Mouse (Mus musculus): ENCODE measurements around the gene Acbd3. TPM values are rescaled to one million over a fixed set of nuclear protein-coding genes. Genes with fewer than 3 reads are reported as not detected.
A peak's percentile ranks its signal among the peaks of the same experiment; 100 is the strongest.

Gene Acbd3
- polyA plus RNA-seq (2012; rRNA removed), result 12.2 and 15.0 TPM in 2 replicates

- Histone ChIP-seq H3K4me1 (ENCODE audit: control insufficient read depth, insufficient read depth, low read length) (peaks cover 14% of the 10 kb centered on the region), H3K4me3 (replicated peaks; ENCODE audit: extremely low read depth, low read depth, low read length) (peak within 1 kb of the TSS; percentile 98)
- TF ChIP-seq POLR2A (IDR thresholded peaks at IDR 0.05; ENCODE audit: borderline replicate concordance, extremely low read depth, low read depth, low read length), result peak; percentile 82; the same call in 1 of the 2 replicates
- TF ChIP-seq CTCF (IDR thresholded peaks at IDR 0.05; ENCODE audit: insufficient read depth, low read length), result no peak
- WGBS, result under 1% methylated on average over 52 of the region's 52 CpGs
- DNase-seq, result peak; percentile 90
These were observed at the start of gene Acbd3 for GRCm38 (mm10) chr1:180725704-180726179. Gene Acbd3, plus strand, starts transcription at chr1:180726043.

GRCm38 (mm10) chr1:180691284-180691683, 34.6 kb upstream of the Acbd3 start:
- Histone ChIP-seq H3K4me1 (ENCODE audit: control insufficient read depth, insufficient read depth, low read length) (no peaks in the 10 kb centered on the region), H3K4me3 (replicated peaks; ENCODE audit: extremely low read depth, low read depth, low read length) (no peak overlapping the region)
- WGBS, result 79% methylated on average over 7 of the region's 7 CpGs
- no peak for DNase-seq
- TF ChIP-seq POLR2A (IDR thresholded peaks at IDR 0.05; ENCODE audit: borderline replicate concordance, extremely low read depth, low read depth, low read length) (no peak), CTCF (IDR thresholded peaks at IDR 0.05; ENCODE audit: insufficient read depth, low read length) (no peak)

GRCm38 (mm10) chr1:180696626-180697352, 29.1 kb upstream of the Acbd3 start, which contains the start of gene Mixl1:
Gene Mixl1, minus strand, starts transcription at chr1:180697034.
- no peaks in the 10 kb centered on the region for H3K4me1 ChIP-seq (ENCODE audit: control insufficient read depth, insufficient read depth, low read length)
- 2% methylated on average over 77 of the region's 79 CpGs for WGBS
- H3K4me3 ChIP-seq (replicated peaks; ENCODE audit: extremely low read depth, low read depth, low read length), result no peak within 1 kb of the TSS
- TF ChIP-seq CTCF (IDR thresholded peaks at IDR 0.05; ENCODE audit: insufficient read depth, low read length), result no peak
- TF ChIP-seq POLR2A (IDR thresholded peaks at IDR 0.05; ENCODE audit: borderline replicate concordance, extremely low read depth, low read depth, low read length), result no peak
- no peak for DNase-seq

- no peak for DNase-seq
- Histone ChIP-seq H3K4me1 (ENCODE audit: control insufficient read depth, insufficient read depth, low read length) (no peaks in the 10 kb centered on the region), H3K4me3 (replicated peaks; ENCODE audit: extremely low read depth, low read depth, low read length) (no peak overlapping the region)
- 72% methylated on average over 5 of the region's 5 CpGs for WGBS
- no peak for TF ChIP-seq CTCF (IDR thresholded peaks at IDR 0.05; ENCODE audit: insufficient read depth, low read length)
- no peak for TF ChIP-seq POLR2A (IDR thresholded peaks at IDR 0.05; ENCODE audit: borderline replicate concordance, extremely low read depth, low read depth, low read length)
These were observed 27.8 kb upstream of the Acbd3 start for GRCm38 (mm10) chr1:180698063-180698462.

GRCm38 (mm10) chr1:180703400-180703799, 22.4 kb upstream of the Acbd3 start:
- DNase-seq, result no peak
- H3K4me3 ChIP-seq (replicated peaks; ENCODE audit: extremely low read depth, low read depth, low read length), result no peak overlapping the region
- no peak for TF ChIP-seq POLR2A (IDR thresholded peaks at IDR 0.05; ENCODE audit: borderline replicate concordance, extremely low read depth, low read depth, low read length)
- no peak for TF ChIP-seq CTCF (IDR thresholded peaks at IDR 0.05; ENCODE audit: insufficient read depth, low read length)
- no peaks in the 10 kb centered on the region for H3K4me1 ChIP-seq (ENCODE audit: control insufficient read depth, insufficient read depth, low read length)
- WGBS, result 31% methylated on average over 6 of the region's 6 CpGs

DNA sequence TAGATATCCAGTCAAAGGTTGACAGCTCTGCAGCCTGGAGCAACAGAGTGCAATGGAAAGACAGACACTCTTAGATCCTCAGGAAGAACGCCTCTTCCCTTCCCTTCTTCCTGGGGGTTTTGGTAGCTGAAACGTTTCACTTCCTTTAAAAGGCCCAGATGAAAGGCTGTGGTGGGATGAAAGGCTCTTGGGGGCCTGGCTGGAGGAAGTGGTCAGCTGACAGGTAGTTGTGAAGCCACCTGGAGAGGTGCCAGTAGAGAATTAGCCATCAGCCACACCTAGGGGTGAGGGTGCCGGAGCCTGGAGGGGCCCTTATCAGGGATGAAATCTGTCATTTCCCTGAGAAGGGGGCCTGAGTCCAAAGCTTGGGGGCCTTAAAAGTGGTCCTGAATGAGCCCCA, 18.5 kb upstream of the Acbd3 start:
- WGBS, result 48% methylated on average over 3 of the region's 3 CpGs
- TF ChIP-seq POLR2A (IDR thresholded peaks at IDR 0.05; ENCODE audit: borderline replicate concordance, extremely low read depth, low read depth, low read length) (no peak), CTCF (IDR thresholded peaks at IDR 0.05; ENCODE audit: insufficient read depth, low read length) (no peak)
- DNase-seq, result no peak
- H3K4me3 ChIP-seq (replicated peaks; ENCODE audit: extremely low read depth, low read depth, low read length), result no peak overlapping the region
- no peaks in the 10 kb centered on the region for H3K4me1 ChIP-seq (ENCODE audit: control insufficient read depth, insufficient read depth, low read length)

DNA sequence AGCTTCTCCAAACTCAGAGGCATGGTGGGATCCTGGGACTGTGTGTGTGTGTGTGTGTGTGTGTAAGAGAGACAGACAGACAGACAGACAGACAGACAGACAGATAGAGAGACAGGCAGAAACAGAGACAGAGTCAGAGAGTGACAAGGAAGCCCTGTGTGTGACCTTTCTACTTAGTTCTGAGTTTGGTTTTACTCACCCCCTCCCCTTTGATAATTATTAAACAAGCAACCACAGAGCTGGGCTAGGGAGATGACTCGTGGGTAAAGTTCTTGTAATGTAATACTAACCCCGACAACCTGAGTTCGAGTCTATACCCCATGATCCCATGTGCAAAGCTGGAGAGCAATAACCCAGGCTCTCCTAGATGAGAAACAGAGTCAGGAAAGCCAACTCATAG, 18.0 kb upstream of the Acbd3 start:
- H3K4me1 ChIP-seq (ENCODE audit: control insufficient read depth, insufficient read depth, low read length), result no peaks in the 10 kb centered on the region
- no peak overlapping the region for H3K4me3 ChIP-seq (replicated peaks; ENCODE audit: extremely low read depth, low read depth, low read length)
- TF ChIP-seq CTCF (IDR thresholded peaks at IDR 0.05; ENCODE audit: insufficient read depth, low read length), result no peak
- no peak for TF ChIP-seq POLR2A (IDR thresholded peaks at IDR 0.05; ENCODE audit: borderline replicate concordance, extremely low read depth, low read depth, low read length)
- DNase-seq, result no peak
- 67% methylated on average over 3 of the region's 3 CpGs for WGBS

DNA sequence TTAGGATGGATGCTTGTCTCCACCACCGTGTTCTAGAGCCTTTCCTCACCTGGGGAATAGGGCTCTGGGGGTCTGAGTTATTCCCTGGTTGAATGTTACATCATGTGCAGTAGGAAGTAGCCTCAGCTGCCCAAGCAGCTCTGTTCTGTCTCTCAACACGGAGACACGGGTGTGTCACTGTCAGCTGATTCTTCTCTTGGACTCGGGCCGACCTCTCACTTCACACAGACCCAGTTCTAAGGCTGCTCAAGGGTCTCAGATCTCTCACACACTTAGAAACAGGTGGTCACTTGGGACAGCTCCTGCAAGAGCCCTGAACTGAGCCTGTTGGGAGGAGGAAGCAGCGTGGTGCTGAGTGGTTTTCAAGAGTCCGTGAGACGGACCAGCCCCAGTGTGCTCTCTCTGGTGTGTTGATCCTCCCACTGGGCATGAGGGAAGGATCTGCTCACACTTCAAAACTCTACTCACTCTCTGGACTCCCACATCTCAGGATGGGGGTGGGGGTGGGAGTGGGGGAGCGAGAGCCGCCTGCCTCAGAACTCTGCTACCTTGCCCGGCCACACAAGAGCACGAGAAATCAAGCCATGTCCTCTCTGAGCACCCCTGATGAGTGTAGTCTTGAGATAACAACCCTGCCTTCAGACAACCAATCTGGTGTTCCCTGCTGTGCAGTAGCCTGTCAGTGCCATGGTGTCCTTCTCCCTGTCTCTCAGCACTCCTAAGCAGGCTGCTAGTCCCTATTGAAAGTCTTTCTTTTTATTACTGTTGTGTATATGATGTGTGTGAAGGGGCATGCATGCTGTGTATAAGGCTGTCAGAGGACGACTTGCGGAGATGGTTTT, 16.7 kb upstream of the Acbd3 start:
- Histone ChIP-seq H3K4me3 (replicated peaks; ENCODE audit: extremely low read depth, low read depth, low read length) (no peak overlapping the region), H3K4me1 (ENCODE audit: control insufficient read depth, insufficient read depth, low read length) (no peaks in the 10 kb centered on the region)
- WGBS, result 52% methylated on average over 14 of the region's 14 CpGs
- no peak for DNase-seq
- TF ChIP-seq CTCF (IDR thresholded peaks at IDR 0.05; ENCODE audit: insufficient read depth, low read length), result no peak
- no peak for TF ChIP-seq POLR2A (IDR thresholded peaks at IDR 0.05; ENCODE audit: borderline replicate concordance, extremely low read depth, low read depth, low read length)

- Histone ChIP-seq H3K4me3 (replicated peaks; ENCODE audit: extremely low read depth, low read depth, low read length) (no peak overlapping the region), H3K4me1 (ENCODE audit: control insufficient read depth, insufficient read depth, low read length) (no peaks in the 10 kb centered on the region)
- no peak for DNase-seq
- WGBS, result 70% methylated on average over 5 of the region's 5 CpGs
- TF ChIP-seq CTCF (IDR thresholded peaks at IDR 0.05; ENCODE audit: insufficient read depth, low read length) (no peak), POLR2A (IDR thresholded peaks at IDR 0.05; ENCODE audit: borderline replicate concordance, extremely low read depth, low read depth, low read length) (no peak)
These were observed 7.1 kb upstream of the Acbd3 start for GRCm38 (mm10) chr1:180718756-180719155.
